Mouse (Mus musculus): ENCODE data around the gene Dok5.

DNA sequence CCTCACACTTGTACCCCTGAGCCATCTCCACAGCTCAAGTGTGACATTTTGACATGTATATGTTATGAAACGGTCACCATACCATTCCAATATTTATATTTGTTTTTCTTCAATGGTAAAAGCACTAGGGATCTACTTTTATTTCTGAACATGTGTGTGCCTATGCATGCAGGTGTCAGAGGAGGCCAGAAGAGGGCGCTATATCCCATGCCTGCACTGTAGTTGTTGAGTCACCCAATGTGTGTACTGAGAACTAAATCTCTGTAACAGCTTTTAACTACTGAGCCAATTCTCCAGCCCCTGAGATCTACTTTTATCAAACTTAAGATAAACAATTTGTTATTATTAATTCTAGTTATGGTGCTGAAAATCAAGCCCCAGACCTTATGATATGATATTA is 48.2 kb upstream of the Dok5 start:
- TF ChIP-seq GATA1 (IDR thresholded peaks at IDR 0.05; ENCODE audit: borderline replicate concordance, low read length) (no peak), FLI1 (IDR thresholded peaks at IDR 0.05; ENCODE audit: low read length) (no peak)

Data from megakaryocyte, embryonic 14.5 days (primary cell).